Mouse (Mus musculus) CD4-positive, CD25-positive, alpha-beta regulatory T cell, adult 2 months (primary cell): ENCODE results near the gene Arl15.

ENCODE experiments used
- DNase-seq: peaks from one replicate; pipeline ENCODE4 v3.0.0-alpha.2; 2012; ENCODE audit warnings: low read depth, low spot score

Gene Arl15

DNA sequence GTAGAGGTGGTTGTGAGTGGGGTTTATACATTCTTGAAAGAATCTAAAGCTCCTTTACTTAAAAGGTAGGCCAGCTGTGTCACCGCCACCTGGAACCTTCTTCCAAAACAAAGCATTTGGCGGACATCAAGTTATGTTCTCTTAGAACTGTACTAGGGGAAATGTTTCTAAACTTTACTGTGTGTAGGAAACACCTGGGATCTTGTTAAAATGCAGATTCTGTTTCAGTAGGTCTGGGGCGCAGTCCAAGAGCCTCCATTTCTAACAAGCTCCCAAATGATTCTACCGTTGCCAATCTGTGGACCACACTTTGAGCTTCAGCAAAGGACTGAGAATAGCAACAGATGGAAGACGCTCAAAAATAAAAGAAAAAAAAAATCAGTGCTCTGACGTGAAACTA is 405.4 kb downstream of the Arl15 start:
- no peak for DNase-seq

DNA sequence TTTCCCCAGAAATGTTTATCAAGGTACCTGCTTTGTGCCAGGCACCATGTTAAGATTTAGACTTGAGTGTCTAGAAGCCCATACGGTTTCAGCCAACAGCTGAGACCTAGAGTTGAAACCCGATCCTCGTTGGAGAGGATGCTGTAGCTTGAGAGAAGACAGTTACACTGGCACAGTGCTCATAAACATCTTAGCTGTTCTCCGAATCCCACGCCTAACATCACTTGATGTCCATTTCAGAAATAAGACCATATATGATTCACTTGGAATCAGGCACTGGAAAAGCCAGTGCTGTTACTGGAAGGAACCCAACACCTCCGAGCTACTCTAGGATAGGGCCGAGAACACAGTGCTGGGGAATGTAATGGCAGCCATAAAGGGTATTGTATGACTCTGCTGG is 406.2 kb downstream of the Arl15 start:
- DNase-seq, result no peak

DNA sequence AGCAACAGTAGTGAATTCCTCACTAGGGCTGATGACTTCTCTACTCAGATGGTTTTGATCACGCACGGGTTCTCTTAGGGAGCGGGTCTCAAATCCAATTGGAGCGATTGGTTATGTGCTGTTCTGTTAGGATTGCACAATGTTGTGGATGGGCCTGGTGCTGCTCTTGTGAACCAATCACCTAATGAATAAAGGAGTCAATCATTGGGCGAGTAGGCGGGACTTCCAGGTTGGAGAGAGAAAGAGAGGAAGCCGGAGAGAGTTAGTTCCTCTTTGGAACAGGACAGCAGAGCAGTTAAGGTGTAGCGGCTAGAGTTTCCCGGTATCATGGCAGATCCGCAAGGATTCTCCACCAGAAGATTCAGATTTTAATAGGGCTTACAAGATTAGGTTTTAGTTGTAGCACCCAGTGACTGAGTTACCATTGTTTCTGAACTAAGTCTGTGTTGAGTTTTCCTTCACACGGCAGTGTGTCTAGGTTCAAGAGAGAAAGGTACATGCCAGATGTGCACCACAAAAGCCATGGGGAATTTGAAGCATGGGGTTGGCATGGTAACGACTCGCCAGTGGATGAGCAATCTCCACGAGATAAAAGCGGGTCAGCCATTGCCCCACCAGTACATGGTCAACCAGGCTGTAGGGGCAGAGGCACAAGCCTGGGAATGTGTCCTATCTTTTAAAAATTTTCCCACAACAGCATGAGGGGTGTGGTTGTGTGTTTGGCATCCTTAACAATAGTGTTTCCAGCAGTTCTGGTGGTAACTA is 408.7 kb downstream of the Arl15 start:
- no peak for DNase-seq
